Mouse (Mus musculus): ENCODE results near the gene Arntl.

DNA sequence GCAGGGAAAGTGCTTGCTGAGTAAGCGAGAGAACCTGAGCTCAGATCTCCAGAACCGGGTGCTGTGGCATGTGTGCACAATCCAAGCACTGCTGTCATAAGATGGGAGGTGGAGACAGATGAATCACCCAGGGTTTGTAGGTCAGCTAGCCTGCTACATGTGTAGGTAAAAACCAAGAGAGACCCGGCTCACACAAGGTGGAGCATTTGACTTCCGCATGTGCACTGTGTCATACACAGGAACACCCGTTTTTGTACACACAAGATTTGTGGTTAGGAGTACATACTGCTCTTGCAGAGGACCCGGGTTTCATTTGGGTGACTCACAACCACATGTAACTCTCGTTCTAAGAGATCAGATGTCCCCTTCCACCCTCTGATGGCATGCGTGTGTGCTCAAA, 23.5 kb upstream of the Arntl start:
- TF ChIP-seq CTCF (IDR thresholded peaks at IDR 0.05; ENCODE audit: control insufficient read depth, insufficient read depth, insufficient read length) (no peak), MAX (IDR thresholded peaks at IDR 0.05) (no peak), MYOD1 (IDR thresholded peaks at IDR 0.05; ENCODE audit: control insufficient read depth, insufficient read length, low read depth) (peak; percentile 12), FOSL1 (IDR thresholded peaks at IDR 0.05; ENCODE audit: insufficient read depth, low read length, poor library complexity, severe bottlenecking) (peak; percentile 33), CEBPB (IDR thresholded peaks at IDR 0.05; ENCODE audit: low read depth) (no peak), USF1 (IDR thresholded peaks at IDR 0.05; ENCODE audit: low read depth) (no peak)

Data from C2C12 (cell line).